Mouse (Mus musculus): ENCODE results near the gene Rasef. TPM values are rescaled to one million over a fixed set of nuclear protein-coding genes. Genes with fewer than 3 reads are reported as not detected.
"Not testable (repeated sequence)": the region's sequence is repeated elsewhere in the genome, so short reads cannot be mapped to it uniquely, and the experiment has no call there.

The Rasef gene
- polyA plus RNA-seq, 1 experiment, result not detected

GRCm38 (mm10) chr4:73772028-73772427 lies 18.8 kb downstream of the Rasef start:
- TF ChIP-seq CTCF (IDR thresholded peaks at IDR 0.05; ENCODE audit: extremely low read depth, insufficient read depth, low read length) (no peak), POLR2A (IDR thresholded peaks at IDR 0.05; ENCODE audit: extremely low read depth, insufficient read depth, low read length) (no peak)
- no peak overlapping the region for H3K27ac ChIP-seq (ENCODE audit: insufficient read depth, low read length)
- no peak overlapping the region for H3K4me3 ChIP-seq (ENCODE audit: insufficient read depth, low read length)
- H3K4me1 ChIP-seq (ENCODE audit: control insufficient read depth, insufficient read depth, low read length), result no peaks in the 10 kb centered on the region

- Histone ChIP-seq H3K4me1 (ENCODE audit: control insufficient read depth, insufficient read depth, low read length) (no peaks in the 10 kb centered on the region), H3K27ac (ENCODE audit: insufficient read depth, low read length) (no peak overlapping the region), H3K4me3 (ENCODE audit: insufficient read depth, low read length) (no peak overlapping the region)
- TF ChIP-seq CTCF (IDR thresholded peaks at IDR 0.05; ENCODE audit: extremely low read depth, insufficient read depth, low read length), result no peak
- no peak for TF ChIP-seq POLR2A (IDR thresholded peaks at IDR 0.05; ENCODE audit: extremely low read depth, insufficient read depth, low read length)
Observed at GRCm38 (mm10) chr4:73770592-73770991, 20.2 kb downstream of the Rasef start.

- Histone ChIP-seq H3K4me3 (ENCODE audit: insufficient read depth, low read length) (no peak overlapping the region), H3K4me1 (ENCODE audit: control insufficient read depth, insufficient read depth, low read length) (no peaks in the 10 kb centered on the region), H3K27ac (ENCODE audit: insufficient read depth, low read length) (no peak overlapping the region)
- TF ChIP-seq POLR2A (IDR thresholded peaks at IDR 0.05; ENCODE audit: extremely low read depth, insufficient read depth, low read length) (no peak), CTCF (IDR thresholded peaks at IDR 0.05; ENCODE audit: extremely low read depth, insufficient read depth, low read length) (no peak)
Observed at GRCm38 (mm10) chr4:73768156-73768555, 22.6 kb downstream of the Rasef start.

- H3K4me1 ChIP-seq (ENCODE audit: control insufficient read depth, insufficient read depth, low read length), result no peaks in the 10 kb centered on the region
- TF ChIP-seq POLR2A (IDR thresholded peaks at IDR 0.05; ENCODE audit: extremely low read depth, insufficient read depth, low read length), result no peak
- no peak for TF ChIP-seq CTCF (IDR thresholded peaks at IDR 0.05; ENCODE audit: extremely low read depth, insufficient read depth, low read length)
- no peak overlapping the region for H3K27ac ChIP-seq (ENCODE audit: insufficient read depth, low read length)
- H3K4me3 ChIP-seq (ENCODE audit: insufficient read depth, low read length), result no peak overlapping the region
Observed at GRCm38 (mm10) chr4:73748219-73748618, 42.6 kb downstream of the Rasef start.

GRCm38 (mm10) chr4:73739439-73739838 lies 51.4 kb downstream of the Rasef start:
- Histone ChIP-seq H3K27ac (ENCODE audit: insufficient read depth, low read length) (no peak overlapping the region), H3K4me1 (ENCODE audit: control insufficient read depth, insufficient read depth, low read length) (no peaks in the 10 kb centered on the region), H3K4me3 (ENCODE audit: insufficient read depth, low read length) (no peak overlapping the region)
- TF ChIP-seq POLR2A (IDR thresholded peaks at IDR 0.05; ENCODE audit: extremely low read depth, insufficient read depth, low read length) (no peak), CTCF (IDR thresholded peaks at IDR 0.05; ENCODE audit: extremely low read depth, insufficient read depth, low read length) (no peak)

GRCm38 (mm10) chr4:73719819-73720218 lies 71.0 kb downstream of the Rasef start:
- H3K4me1 ChIP-seq (ENCODE audit: control insufficient read depth, insufficient read depth, low read length), result no peaks in the 10 kb centered on the region
- TF ChIP-seq CTCF (IDR thresholded peaks at IDR 0.05; ENCODE audit: extremely low read depth, insufficient read depth, low read length) (no peak), POLR2A (IDR thresholded peaks at IDR 0.05; ENCODE audit: extremely low read depth, insufficient read depth, low read length) (no peak)
- no peak overlapping the region for H3K4me3 ChIP-seq (ENCODE audit: insufficient read depth, low read length)
- no peak overlapping the region for H3K27ac ChIP-seq (ENCODE audit: insufficient read depth, low read length)

- no peak for TF ChIP-seq POLR2A (IDR thresholded peaks at IDR 0.05; ENCODE audit: extremely low read depth, insufficient read depth, low read length)
- TF ChIP-seq CTCF (IDR thresholded peaks at IDR 0.05; ENCODE audit: extremely low read depth, insufficient read depth, low read length), result no peak
- no peak overlapping the region for H3K4me3 ChIP-seq (ENCODE audit: insufficient read depth, low read length)
- no peaks in the 10 kb centered on the region for H3K4me1 ChIP-seq (ENCODE audit: control insufficient read depth, insufficient read depth, low read length)
- H3K27ac ChIP-seq (ENCODE audit: insufficient read depth, low read length), result no peak overlapping the region
Observed at GRCm38 (mm10) chr4:73718761-73719160, 72.0 kb downstream of the Rasef start.

GRCm38 (mm10) chr4:73683216-73683615 lies 107.6 kb downstream of the Rasef start, which contains the start of gene Gm428:
Gm428 (plus strand) TSS chr4:73683516.
- H3K4me1 ChIP-seq (ENCODE audit: control insufficient read depth, insufficient read depth, low read length); H3K27ac ChIP-seq (ENCODE audit: insufficient read depth, low read length); H3K4me3 ChIP-seq (ENCODE audit: insufficient read depth, low read length): not testable (repeated sequence)

GRCm38 (mm10) chr4:73668054-73668453 lies 122.7 kb downstream of the Rasef start, which contains the start of gene Gm11239:
Gm11239 (plus strand) TSS chr4:73668354.
- not testable (repeated sequence) for H3K4me1 ChIP-seq (ENCODE audit: control insufficient read depth, insufficient read depth, low read length); H3K4me3 ChIP-seq (ENCODE audit: insufficient read depth, low read length); H3K27ac ChIP-seq (ENCODE audit: insufficient read depth, low read length)

Other genes starting within 250 kb of the Rasef start
- gene Gm11238, start 183.1 kb downstream of the Rasef start, polyA plus RNA-seq (2012; rRNA removed), result not detected in 2 replicates
- gene Gm11237, start 168.0 kb downstream of the Rasef start, polyA plus RNA-seq (2012; rRNA removed), result not detected in 2 replicates
- not detected in 2 replicates for gene Gm11236, start 152.9 kb downstream of the Rasef start, polyA plus RNA-seq (2012; rRNA removed)
- not detected in 2 replicates for gene Gm11239, start 122.6 kb downstream of the Rasef start, polyA plus RNA-seq (2012; rRNA removed)
- not detected in 2 replicates for gene Gm428, start 107.5 kb downstream of the Rasef start, polyA plus RNA-seq (2012; rRNA removed)
- gene Gm11758, start 85.3 kb upstream of the Rasef start, polyA plus RNA-seq (2012; rRNA removed), result not detected in 2 replicates
- gene Gm11757, start 100.1 kb upstream of the Rasef start, polyA plus RNA-seq (2012; rRNA removed), result not detected in 2 replicates
- gene Gm13871, start 115.0 kb upstream of the Rasef start, polyA plus RNA-seq (2012; rRNA removed), result not detected in 2 replicates
- not detected in 2 replicates for gene Gm11756, start 129.8 kb upstream of the Rasef start, polyA plus RNA-seq (2012; rRNA removed)
- gene 2310002L09Rik, start 159.9 kb upstream of the Rasef start, polyA plus RNA-seq (2012; rRNA removed), result not detected in 2 replicates
- gene Frmd3, start 222.4 kb upstream of the Rasef start, polyA plus RNA-seq (2012; rRNA removed), result 6.1 and 6.5 TPM in 2 replicates